Mouse (Mus musculus): Measurements from ENCODE around the gene Srsf1.
A peak's percentile ranks its signal among the peaks of the same experiment; 100 is the strongest.

The Srsf1 gene

GRCm38 (mm10) chr11:88071113-88071512, 23.9 kb downstream of the Srsf1 start:
- DNase-seq (ENCODE audit: low read depth, low spot score): no peak

- DNase-seq (ENCODE audit: low read depth, low spot score): no peak
Measured at GRCm38 (mm10) chr11:88073343-88073875, 26.2 kb downstream of the Srsf1 start.

DNA sequence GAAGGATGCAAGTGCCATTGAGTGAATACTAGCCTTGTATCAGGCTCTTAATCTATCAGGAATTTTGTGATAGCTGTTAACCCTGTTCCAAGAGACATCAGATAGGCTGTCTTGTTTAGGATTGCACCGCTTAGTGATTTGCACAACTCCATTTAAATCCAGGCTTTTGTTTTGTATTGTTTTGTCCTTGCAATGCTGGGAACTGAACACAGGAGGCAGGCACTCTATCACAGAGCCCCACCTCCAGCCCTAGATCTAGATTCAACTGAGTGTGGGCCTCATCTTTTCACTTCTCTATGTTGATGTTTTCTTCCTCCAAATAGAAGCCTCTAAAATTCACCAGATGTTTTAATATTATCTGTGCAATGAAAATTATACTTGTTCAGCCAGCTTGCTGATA, 28.5 kb downstream of the Srsf1 start:
- no peak for DNase-seq (ENCODE audit: low read depth, low spot score)

GRCm38 (mm10) chr11:88076394-88076793, 29.2 kb downstream of the Srsf1 start:
- no peak for DNase-seq (ENCODE audit: low read depth, low spot score)

DNA sequence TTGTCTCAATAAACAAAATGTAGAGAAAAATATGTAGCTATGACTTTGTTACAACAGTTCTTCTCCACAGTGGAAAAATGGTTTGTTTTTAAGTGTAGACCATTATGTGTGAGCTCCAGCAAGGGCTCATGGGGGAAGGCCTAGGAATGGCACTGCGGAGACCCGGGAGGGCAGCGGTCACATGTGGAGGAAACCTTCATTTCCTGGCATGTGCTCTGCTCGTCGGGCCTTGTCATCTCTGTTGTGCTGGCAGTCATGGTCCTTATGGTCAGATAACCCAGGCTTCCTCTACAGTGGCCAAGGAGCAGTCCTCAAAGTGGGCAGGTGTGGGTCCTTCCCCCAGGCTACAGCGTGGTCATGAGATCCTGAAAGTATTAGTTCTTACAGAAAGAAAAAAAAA, 36.5 kb downstream of the Srsf1 start:
- DNase-seq (ENCODE audit: low read depth, low spot score): no peak

- DNase-seq (ENCODE audit: low read depth, low spot score): peak; percentile 89
Measured at GRCm38 (mm10) chr11:88086737-88087627, 39.8 kb downstream of the Srsf1 start.

DNA sequence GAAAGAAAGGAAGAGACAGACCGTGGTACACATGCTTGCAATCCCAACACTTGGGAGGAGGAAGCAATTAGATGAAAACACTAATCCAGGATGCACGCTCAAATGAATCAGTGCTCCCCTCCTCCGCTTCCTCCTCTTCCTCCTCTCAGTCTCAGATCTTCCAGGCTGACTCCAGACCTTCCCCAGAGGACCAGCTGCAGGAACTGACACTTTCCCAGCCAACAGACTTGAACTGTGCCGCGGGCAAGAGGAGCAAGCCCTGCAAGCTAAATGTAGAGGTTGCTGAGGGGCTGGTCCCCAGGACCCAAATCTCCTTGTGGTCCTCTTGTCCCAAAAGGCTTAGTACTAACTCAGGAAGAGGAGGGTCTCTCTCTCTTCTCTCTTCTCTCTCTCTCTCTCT, 42.0 kb downstream of the Srsf1 start:
- DNase-seq (ENCODE audit: low read depth, low spot score): no peak

- no peak for DNase-seq (ENCODE audit: low read depth, low spot score)
Measured at GRCm38 (mm10) chr11:88090293-88090692, 43.1 kb downstream of the Srsf1 start.

DNA sequence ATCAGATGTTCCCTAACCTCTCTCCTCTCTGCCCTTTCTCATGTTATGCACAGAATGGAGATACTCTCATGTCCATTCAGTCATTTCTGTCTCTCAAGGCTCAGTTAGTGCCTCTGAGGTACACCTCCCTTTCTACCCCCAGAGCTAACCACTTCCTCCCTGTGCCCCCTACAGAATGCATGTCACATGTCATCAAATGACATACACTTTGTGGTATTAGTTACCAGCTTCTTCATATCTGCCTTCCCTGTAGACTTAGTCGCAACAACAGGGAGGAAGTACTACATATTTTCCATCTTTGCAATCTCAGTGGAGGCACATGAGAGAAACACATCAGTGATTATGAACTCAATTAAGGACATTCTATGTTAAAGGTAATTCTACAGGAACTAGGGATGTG, 44.8 kb downstream of the Srsf1 start:
- no peak for DNase-seq (ENCODE audit: low read depth, low spot score)

DNA sequence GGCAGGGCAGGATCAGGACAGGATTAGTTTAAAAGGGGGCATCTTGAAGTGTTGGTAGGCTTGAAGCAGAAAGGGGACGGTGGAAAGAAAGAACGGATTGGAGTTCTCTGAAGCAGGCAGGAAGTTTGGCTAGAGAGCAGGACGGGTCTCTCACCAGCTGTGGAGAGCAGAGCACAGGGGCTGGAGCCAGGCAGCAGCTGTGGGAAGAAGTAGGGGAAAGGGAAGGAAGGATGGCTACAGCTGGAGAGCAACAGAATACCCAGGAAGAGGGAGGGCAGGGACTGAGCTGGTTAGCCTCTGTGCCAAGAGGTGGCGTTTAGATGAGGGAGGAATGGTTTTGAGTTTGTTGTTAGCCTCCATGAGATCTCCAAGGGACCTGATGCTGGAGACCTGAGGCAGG, 50.0 kb downstream of the Srsf1 start:
- DNase-seq (ENCODE audit: low read depth, low spot score): no peak

DNA sequence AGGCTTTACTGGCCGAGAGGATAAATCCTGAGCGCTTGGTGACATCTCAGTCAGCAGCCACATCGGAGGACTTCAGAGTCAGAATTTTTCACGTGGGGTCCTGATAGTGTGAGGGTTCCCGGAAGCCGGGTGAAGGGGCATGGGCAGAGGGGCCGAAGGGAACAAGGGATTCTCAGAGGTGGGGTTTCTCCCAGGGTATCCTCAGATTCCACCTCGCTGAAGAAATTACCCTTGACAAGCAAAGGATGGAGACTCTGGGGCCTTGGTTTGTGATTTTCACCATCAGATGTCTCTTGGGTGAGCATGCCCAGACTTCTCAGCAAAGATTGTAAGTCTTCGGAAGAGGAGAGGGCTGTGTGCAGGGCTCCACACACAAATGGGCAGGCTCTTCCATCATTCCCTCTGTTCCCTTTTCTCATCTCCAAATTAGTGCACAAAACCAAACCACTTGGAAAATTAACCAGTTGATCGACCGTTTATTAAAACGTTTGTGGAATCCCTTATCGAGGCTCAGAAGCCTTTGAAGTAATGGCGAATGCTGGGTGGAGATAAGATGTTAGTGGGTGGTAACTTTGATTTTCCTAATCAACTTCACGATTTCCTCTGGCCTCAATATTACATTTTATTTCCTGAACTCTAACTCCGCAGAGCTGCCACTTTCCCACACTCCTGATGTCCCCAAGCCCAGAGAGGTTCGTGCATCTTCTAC, 51.0 kb downstream of the Srsf1 start, which contains the start of gene Cuedc1:
Gene Cuedc1, plus strand, starts transcription at position 38 of the 709 bp plus-strand sequence.
- DNase-seq (ENCODE audit: low read depth, low spot score): no peak

- no peak for DNase-seq (ENCODE audit: low read depth, low spot score)
Measured at GRCm38 (mm10) chr11:88098787-88099598, 51.8 kb downstream of the Srsf1 start.

DNA sequence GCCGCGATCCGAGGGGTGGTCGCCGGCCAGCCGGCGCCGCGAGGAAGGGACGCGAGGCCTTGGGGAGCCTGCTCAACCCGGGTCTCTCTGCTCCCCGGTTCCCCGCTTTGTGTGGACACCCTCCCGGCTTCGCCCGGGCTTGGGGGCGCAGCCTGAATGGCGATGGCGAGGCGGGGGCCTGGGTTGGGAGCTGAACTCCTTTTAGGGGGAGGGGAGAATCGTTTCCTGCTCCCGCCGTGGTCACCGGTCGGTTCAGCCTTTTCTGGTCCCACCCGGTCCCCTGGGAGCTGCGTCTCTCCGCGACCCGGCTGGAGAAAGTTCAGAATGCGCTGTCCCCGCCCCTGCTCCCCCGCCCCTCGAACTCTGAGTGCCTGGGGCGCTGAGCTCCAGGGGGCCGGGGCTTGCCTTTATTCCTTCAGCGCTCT, 52.4 kb downstream of the Srsf1 start:
- no peak for DNase-seq (ENCODE audit: low read depth, low spot score)

GRCm38 (mm10) chr11:88100170-88100569, 53.0 kb downstream of the Srsf1 start:
- DNase-seq (ENCODE audit: low read depth, low spot score): no peak
